Mouse (Mus musculus) lung, embryonic 14.5 days (tissue): ENCODE measurements around the gene Tmem238l. TPM values are rescaled to one million over a fixed set of nuclear protein-coding genes. Genes with fewer than 3 reads are reported as not detected.

Experiments
- ATAC-seq: fragments of 200-750 bp; cut with Nextera tagmentation; 2 replicates; pipeline ENCODE4 v1.8.0; 2017; ENCODE audit warnings: mild to moderate bottlenecking, moderate TSS enrichment, moderate library complexity; ENCODE audit not compliant: insufficient read depth
- DNase-seq: peaks from one replicate; pipeline ENCODE4 v3.0.0-alpha.2; 2015
- H3K27ac ChIP-seq: fragments of 300-500 bp; sonication (generic); 2 replicates; pipeline ENCODE4 v1.5.1; 2014; ENCODE audit warnings: low read depth, mild to moderate bottlenecking, moderate library complexity
- H3K27me3 ChIP-seq: fragments of 300-500 bp; sonication (generic); 2 replicates; pipeline ENCODE4 v1.6.1; 2014; ENCODE audit warnings: low read length, control low read depth; ENCODE audit not compliant: insufficient read depth
- H3K36me3 ChIP-seq: fragments of 300-500 bp; sonication (generic); 2 replicates; pipeline ENCODE4 v1.6.1; 2014; ENCODE audit warnings: control low read depth; ENCODE audit not compliant: insufficient read depth
- H3K4me1 ChIP-seq: fragments of 300-500 bp; sonication (generic); 2 replicates; pipeline ENCODE4 v1.6.1; 2014; ENCODE audit warnings: antibody characterized with exemption, control low read depth; ENCODE audit not compliant: insufficient read depth
- H3K4me2 ChIP-seq: fragments of 300-500 bp; sonication (generic); 2 replicates; pipeline ENCODE4 v1.6.1; 2014; ENCODE audit warnings: mild to moderate bottlenecking
- H3K4me3 ChIP-seq: fragments of 300-500 bp; sonication (generic); 2 replicates; pipeline ENCODE4 v1.5.1; 2014; ENCODE audit warnings: low read depth, low read length
- H3K9ac ChIP-seq: fragments of 300-500 bp; sonication (generic); 2 replicates; pipeline ENCODE4 v1.6.1; 2014
- H3K9me3 ChIP-seq: fragments of 300-500 bp; sonication (generic); 2 replicates; pipeline ENCODE4 v1.6.1; 2016; ENCODE audit warnings: low read depth, low read length, control low read depth
- CTCF ChIP-seq: IDR thresholded peaks from 2 replicates; pipeline ENCODE4 v1.5.1; 2016; ENCODE audit warnings: antibody characterized with exemption, low read depth
- WGBS: fragments of 180-500 bp; shearing (Covaris S2); extraction: QIAGEN DNeasy Blood & Tissue Kit; methylation state at CpG from one replicate; pipeline ENCODE4 v1.1.7; 2014; 5-methylcytosine and 5-hydroxymethylcytosine counted together
- polyA plus RNA-seq: library from polyadenylated mRNA; unstranded; fragments of >200 nt; fragmentation: Nextera tagmentation; extraction: Ambion mirVana; gene quantifications from 2 replicates; pipeline ENCODE4 v1.2.1, GENCODE M21; 2014

Tmem238l gene
- polyA plus RNA-seq, 1 experiment from 2014 or later: not detected

DNA sequence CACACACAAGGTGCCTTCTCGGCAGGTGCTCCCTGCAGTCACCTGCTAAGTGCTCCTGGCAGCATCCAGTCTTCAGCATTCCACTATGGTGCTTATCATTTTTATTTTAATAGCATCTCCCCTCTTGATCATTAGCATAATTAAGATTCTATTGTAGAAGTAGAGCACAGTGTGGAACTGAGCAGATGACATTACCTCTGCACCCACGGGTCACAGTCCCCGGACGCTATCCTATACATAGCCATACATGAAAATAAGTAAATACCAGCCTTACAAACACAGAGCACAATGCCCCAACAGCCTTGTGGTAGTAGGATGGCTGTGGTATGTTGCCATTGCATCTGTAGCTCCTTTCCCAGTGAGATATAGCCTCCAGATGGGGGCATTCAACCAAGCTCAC, 52.1 kb downstream of the Tmem238l start:
- H3K27me3 ChIP-seq: no peaks in the 10 kb centered on the region
- DNase-seq (no peak), ATAC-seq (no peak)
- H3K4me2 ChIP-seq: no peak overlapping the region
- no peak overlapping the region for H3K4me3 ChIP-seq
- no peaks in the 10 kb centered on the region for H3K4me1 ChIP-seq
- WGBS: 88% methylated on average over 4 of the region's 4 CpGs
- H3K27ac ChIP-seq: no peak overlapping the region
- H3K36me3 ChIP-seq: no peaks in the 10 kb centered on the region
- no peak for TF ChIP-seq CTCF
- H3K9ac ChIP-seq: no peak overlapping the region
- no peaks in the 10 kb centered on the region for H3K9me3 ChIP-seq

DNA sequence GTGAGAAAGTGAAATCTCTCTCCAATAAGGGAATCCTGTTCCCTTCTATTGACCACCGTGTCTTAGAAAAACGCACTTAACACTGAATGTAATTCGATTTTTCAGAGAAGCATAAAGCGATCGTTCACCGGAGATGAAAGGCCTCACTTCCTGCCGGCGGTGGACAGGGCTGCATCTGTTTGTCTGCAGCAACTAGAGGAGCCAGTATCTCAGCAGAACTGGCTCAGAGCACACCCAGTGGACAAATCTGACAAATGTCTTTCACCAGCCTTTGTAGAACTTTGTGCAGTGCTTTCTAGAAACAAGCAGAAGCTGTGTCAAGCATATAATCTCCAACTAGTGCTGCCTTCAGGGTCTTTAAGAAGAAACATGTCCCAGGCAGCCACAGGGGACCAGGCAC, 54.0 kb downstream of the Tmem238l start:
- H3K27ac ChIP-seq: no peak overlapping the region
- peak; percentile 37; the same call in 1 of the 2 replicates for TF ChIP-seq CTCF

DNA sequence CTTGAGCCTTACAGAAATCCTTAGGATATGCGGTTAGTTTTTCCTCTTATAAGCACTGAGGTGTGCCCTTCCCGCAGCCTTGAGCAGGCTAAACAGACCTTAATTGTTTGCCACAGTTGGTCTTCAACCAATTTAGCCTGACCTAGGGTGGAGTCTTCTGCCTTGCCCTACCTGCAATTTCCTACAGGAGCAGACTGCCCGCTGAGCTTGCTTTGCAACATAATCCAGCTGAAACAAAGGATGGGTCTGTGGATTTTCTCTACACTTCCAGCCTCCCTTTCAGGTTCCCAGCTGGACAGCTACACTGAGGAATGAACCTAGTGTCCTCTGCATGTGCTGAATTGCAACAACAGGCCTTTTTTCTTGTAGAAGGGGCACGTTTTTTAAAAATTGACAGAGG, 55.2 kb downstream of the Tmem238l start:
- Histone ChIP-seq H3K4me3 (no peak overlapping the region), H3K9me3 (no peaks in the 10 kb centered on the region), H3K36me3 (no peaks in the 10 kb centered on the region), H3K27ac (no peak overlapping the region), H3K9ac (no peak overlapping the region), H3K4me2 (no peak overlapping the region), H3K27me3 (no peaks in the 10 kb centered on the region), H3K4me1 (no peaks in the 10 kb centered on the region)
- DNase-seq (no peak), ATAC-seq (no peak)
- 49% methylated on average over 4 of the region's 4 CpGs for WGBS
- no peak for TF ChIP-seq CTCF

More for the DNA sequence above, 54.0 kb downstream of the Tmem238l start:
- no peaks in the 10 kb centered on the region for H3K4me1 ChIP-seq
- no peaks in the 10 kb centered on the region for H3K36me3 ChIP-seq
- ATAC-seq (peak; percentile 63; the same call in 1 of the 2 replicates), DNase-seq (peak; percentile 69)
- H3K9me3 ChIP-seq: no peaks in the 10 kb centered on the region
- H3K4me2 ChIP-seq: peak overlapping the region; percentile 39; the same call in 1 of the 2 replicates
- WGBS: under 1% methylated on average over 8 of the region's 8 CpGs
- no peak overlapping the region for H3K9ac ChIP-seq
- no peaks in the 10 kb centered on the region for H3K27me3 ChIP-seq
- no peak overlapping the region for H3K4me3 ChIP-seq

Other genes starting within 250 kb of the Tmem238l start
- 0.29 and 0.55 TPM in 2 replicates for gene Pirt, start 44.7 kb upstream of the Tmem238l start, polyA plus RNA-seq
- 1.8 TPM in 2 replicates for gene Tmem220, start 68.5 kb downstream of the Tmem238l start, polyA plus RNA-seq
- 31.3 and 31.4 TPM in 2 replicates for gene Adprm, start 96.0 kb downstream of the Tmem238l start, polyA plus RNA-seq
- gene Sco1, start 96.0 kb downstream of the Tmem238l start, polyA plus RNA-seq: 18.8 and 20.3 TPM in 2 replicates
- gene Myh3, start 121.7 kb downstream of the Tmem238l start, polyA plus RNA-seq: 0.05 and 0.17 TPM in 2 replicates
- not detected in 2 replicates for gene Myh2, start 214.4 kb downstream of the Tmem238l start, polyA plus RNA-seq
- gene Myh1, start 243.4 kb downstream of the Tmem238l start, polyA plus RNA-seq: not detected in 2 replicates